Mouse (Mus musculus) stomach, adult 2 months (tissue): ENCODE data around the gene Ahcy. TPM values are rescaled to one million over a fixed set of nuclear protein-coding genes. Genes with fewer than 3 reads are reported as not detected.

Experiments
- polyA plus RNA-seq: library from polyadenylated mRNA; depleted of rRNA; stranded (reverse); fragments of >200 nt; gene quantifications from 2 replicates; pipeline ENCODE4 v1.2.3, GENCODE M21; 2012; rRNA removed

Gene Ahcy
- polyA plus RNA-seq, result 15.7 and 16.9 TPM in 2 replicates

GRCm38 (mm10) chr2:155073978-155074765, at the start of gene Ahcy:
TSS of gene Ahcy (minus strand) at chr2:155074497.

GRCm38 (mm10) chr2:155018251-155018755, 56.0 kb downstream of the Ahcy start, which contains the start of gene Gm14226:
TSS of gene Gm14226 (plus strand) at chr2:155018266.

Other genes with a start within 250 kb of the Ahcy start
- 0.83 and 1.5 TPM in 2 replicates for gene Eif2s2, start 181.6 kb downstream of the Ahcy start, polyA plus RNA-seq
- 0.01 TPM in 1 of 2 replicates, not detected in the other for gene Gm14226, start 56.2 kb downstream of the Ahcy start, polyA plus RNA-seq
- gene Itch, start 59.0 kb upstream of the Ahcy start, polyA plus RNA-seq, result 1.7 and 2.1 TPM in 2 replicates
- 84.3 and 84.5 TPM in 2 replicates for gene Dynlrb1, start 162.0 kb upstream of the Ahcy start, polyA plus RNA-seq
- 253 and 641 TPM in 2 replicates for gene Map1lc3a, start 201.8 kb upstream of the Ahcy start, polyA plus RNA-seq